Comparison of ENCODE assay signal across 8 mouse cellular contexts in genomic region chr13:103711406-103712025, GRCm38 (mm10).
DNase-seq lines count a peak whose midpoint lies in the region; ATAC-seq lines count a peak whose summit lies in the region.

No protein-coding gene starts in this region.

- H3K4me2 ChIP-seq in embryonic facial prominence, embryonic 12.5 days (replicated peaks), result no peak overlapping the region

- DNase-seq in kidney, adult 11 months, result peak; percentile 25
- no peak for DNase-seq in kidney, adult 18-20 months
- peak; percentile 34 to 39 for DNase-seq in heart, postnatal 36 days
- DNase-seq in layer of hippocampus, postnatal 36 days, result peak; percentile 62 to 63
- peak; percentile 18 for DNase-seq in right cerebral cortex, postnatal 14 days
- DNase-seq in thymus, postnatal 14 days, result no peak
- no peak for DNase-seq in thymus, postnatal 0 days (ENCODE audit: low spot score)

- 0 out of 2 replicates have a peak, but pooled peaks cover 6% of the 10 kb centered on the region for H3K4me1 ChIP-seq in embryonic facial prominence, embryonic 12.5 days

- intact Hi-C loops in heart, postnatal 36 days (cut with DNase I), result no loop called here

- H3K27ac ChIP-seq in embryonic facial prominence, embryonic 12.5 days, result peak overlapping the region; percentile 78

- H3K9me3 ChIP-seq in embryonic facial prominence, embryonic 12.5 days, result no peaks in the 10 kb centered on the region

- WGBS in embryonic facial prominence, embryonic 12.5 days, result 26% methylated on average over 11 of the region's 11 CpGs

- no peaks in the 10 kb centered on the region for H3K27me3 ChIP-seq in embryonic facial prominence, embryonic 12.5 days

- H3K36me3 ChIP-seq in embryonic facial prominence, embryonic 12.5 days, result no peaks in the 10 kb centered on the region

- H3K9ac ChIP-seq in embryonic facial prominence, embryonic 12.5 days, result no peak overlapping the region

- no peak overlapping the region for H3K4me3 ChIP-seq in embryonic facial prominence, embryonic 12.5 days

- ATAC-seq in embryonic facial prominence, embryonic 12.5 days (ENCODE audit: insufficient number of reproducible peaks, insufficient read depth, low FRiP score, low TSS enrichment), result 0 out of 2 replicates have a peak, but pooled peaks have one; percentile 69

Comparison
In these comparisons a context has a peak if more than half of its experiments do, and no peak if none do; other contexts are left out.
1. DNase-seq: peak in kidney, adult 11 months (single experiment), heart, postnatal 36 days (2 of 2), layer of hippocampus, postnatal 36 days (2 of 2) and right cerebral cortex, postnatal 14 days (single experiment); none in kidney, adult 18-20 months (single experiment), thymus, postnatal 14 days (single experiment) and thymus, postnatal 0 days (single experiment).